Mouse (Mus musculus) CD4-positive, CD25-positive, alpha-beta regulatory T cell, adult 2 months (primary cell): Measurements from ENCODE around the gene Emx2.

ENCODE experiments used
- DNase-seq: peaks from one replicate; pipeline ENCODE4 v3.0.0-alpha.2; 2012; ENCODE audit warnings: low read depth, low spot score

The Emx2 gene

GRCm38 (mm10) chr19:59457951-59458742 is at the start of gene Emx2:
Gene Emx2, plus strand, starts transcription at chr19:59458372.
- DNase-seq, result peak; percentile 5

- DNase-seq, result peak; percentile 9
These were observed 44.0 kb upstream of the Emx2 start for GRCm38 (mm10) chr19:59414128-59414527.

GRCm38 (mm10) chr19:59418024-59418423 is 40.1 kb upstream of the Emx2 start:
- peak; percentile 91 for DNase-seq

- no peak for DNase-seq
These were observed 39.5 kb upstream of the Emx2 start for GRCm38 (mm10) chr19:59418671-59419070.

- DNase-seq, result no peak
These were observed 35.8 kb upstream of the Emx2 start for GRCm38 (mm10) chr19:59422393-59422792.

GRCm38 (mm10) chr19:59423685-59424084 is 34.5 kb upstream of the Emx2 start:
- no peak for DNase-seq

- DNase-seq, result no peak
These were observed 33.2 kb upstream of the Emx2 start for GRCm38 (mm10) chr19:59424975-59425374.

GRCm38 (mm10) chr19:59432286-59432685 is 25.9 kb upstream of the Emx2 start:
- DNase-seq, result no peak

GRCm38 (mm10) chr19:59450561-59451135 is 7.5 kb upstream of the Emx2 start:
- no peak for DNase-seq

- DNase-seq, result no peak
These were observed 6.7 kb upstream of the Emx2 start for GRCm38 (mm10) chr19:59451441-59451951.

GRCm38 (mm10) chr19:59452321-59452720 is 5.9 kb upstream of the Emx2 start:
- no peak for DNase-seq

- no peak for DNase-seq
These were observed 4.6 kb upstream of the Emx2 start for GRCm38 (mm10) chr19:59453591-59453990.

- DNase-seq, result peak; percentile 68
These were observed 4.0 kb upstream of the Emx2 start for GRCm38 (mm10) chr19:59454196-59454595.

- DNase-seq, result peak; percentile 7
These were observed 2.5 kb upstream of the Emx2 start for GRCm38 (mm10) chr19:59455671-59456070.

- DNase-seq, result no peak
These were observed 894 bp upstream of the Emx2 start for GRCm38 (mm10) chr19:59457011-59457945.

- DNase-seq, result no peak
These were observed 567 bp downstream of the Emx2 start for GRCm38 (mm10) chr19:59458743-59459135.

- DNase-seq, result peak; percentile 20
These were observed 1.1 kb downstream of the Emx2 start for GRCm38 (mm10) chr19:59459158-59459781.

GRCm38 (mm10) chr19:59459811-59460241 is 1.7 kb downstream of the Emx2 start:
- no peak for DNase-seq

GRCm38 (mm10) chr19:59460328-59461115 is 2.4 kb downstream of the Emx2 start:
- no peak for DNase-seq
